Mouse (Mus musculus) liver, embryonic 16.5 days (tissue): ENCODE measurements around the gene Ciao2a. TPM values are rescaled to one million over a fixed set of nuclear protein-coding genes. Genes with fewer than 3 reads are reported as not detected.

Experiments used
- ATAC-seq: fragments of 200-750 bp; cut with Nextera tagmentation; 2 replicates; pipeline ENCODE4 v1.8.0; 2017; ENCODE audit warnings: low read depth, mild to moderate bottlenecking, moderate number of reproducible peaks, moderate library complexity
- H3K27ac ChIP-seq: fragments of 300-500 bp; sonication (generic); 2 replicates; pipeline ENCODE4 v1.5.1; 2014; ENCODE audit warnings: mild to moderate bottlenecking, low read length
- H3K27me3 ChIP-seq: fragments of 300-500 bp; sonication (generic); 2 replicates; pipeline ENCODE4 v1.6.1; 2014; ENCODE audit warnings: low read depth, low read length, mixed read lengths; ENCODE audit not compliant: control insufficient read depth, insufficient read depth
- H3K36me3 ChIP-seq: fragments of 300-500 bp; sonication (generic); 2 replicates; pipeline ENCODE4 v1.6.1; 2014; ENCODE audit warnings: mild to moderate bottlenecking; ENCODE audit not compliant: control insufficient read depth, insufficient read depth
- H3K4me1 ChIP-seq: fragments of 300-500 bp; sonication (generic); 2 replicates; pipeline ENCODE4 v1.6.1; 2014; ENCODE audit warnings: low read depth, low read length, mixed read lengths; ENCODE audit not compliant: control insufficient read depth
- H3K4me2 ChIP-seq: fragments of 300-500 bp; sonication (generic); 2 replicates; pipeline ENCODE4 v1.6.1; 2014; ENCODE audit warnings: low read depth, low read length, mixed read lengths
- H3K4me3 ChIP-seq: fragments of 300-500 bp; sonication (generic); 2 replicates; pipeline ENCODE4 v1.5.1; 2014; ENCODE audit warnings: low read depth, mild to moderate bottlenecking, low read length
- H3K9ac ChIP-seq: fragments of 300-500 bp; sonication (generic); 2 replicates; pipeline ENCODE4 v1.6.1; 2014; ENCODE audit warnings: low read depth, low read length
- H3K9me3 ChIP-seq: fragments of 300-500 bp; sonication (generic); replicated peaks from 2 replicates; pipeline ENCODE4 v1.6.1; 2016; ENCODE audit warnings: low read length; ENCODE audit not compliant: control insufficient read depth
- WGBS: fragments of 180-500 bp; shearing (Covaris S2); extraction: QIAGEN DNeasy Blood & Tissue Kit; methylation state at CpG from one replicate; pipeline ENCODE4 v1.1.7; 2014; ENCODE audit not compliant: insufficient replicate concordance; 5-methylcytosine and 5-hydroxymethylcytosine counted together
- polyA plus RNA-seq: library from polyadenylated mRNA; unstranded; fragments of >200 nt; fragmentation: Nextera tagmentation; extraction: Ambion mirVana; gene quantifications from 2 replicates; pipeline ENCODE4 v1.2.1, GENCODE M21; 2015

The Ciao2a gene
- 110 and 129 TPM in 2 replicates for polyA plus RNA-seq

GRCm38 (mm10) chr9:66126456-66127192, at the start of gene Ciao2a, which contains the start of gene Snx1:
Gene Ciao2a (plus strand): TSS chr9:66126611.
Gene Snx1 (minus strand): TSS chr9:66126587.
- peak within 1 kb of the TSS; percentile 86 for H3K9ac ChIP-seq
- peak within 1 kb of the TSS; percentile 97 for H3K4me2 ChIP-seq
- peak; percentile 57 for ATAC-seq
- H3K9me3 ChIP-seq: no peaks in the 10 kb centered on the region
- WGBS: under 1% methylated on average over 34 of the region's 34 CpGs
- H3K27ac ChIP-seq: peak within 1 kb of the TSS; percentile 96
- no peaks in the 10 kb centered on the region for H3K27me3 ChIP-seq
- peaks cover 4% of the 10 kb centered on the region; the same call in 1 of the 2 replicates for H3K36me3 ChIP-seq
- peaks cover 39% of the 10 kb centered on the region for H3K4me1 ChIP-seq
- peak within 1 kb of the TSS; percentile 83 for H3K4me3 ChIP-seq

- H3K9me3 ChIP-seq: no peaks in the 10 kb centered on the region
- H3K4me3 ChIP-seq: no peak overlapping the region
- H3K27me3 ChIP-seq: peaks cover 4% of the 10 kb centered on the region; the same call in 1 of the 2 replicates
- no peak for ATAC-seq
- 68% methylated on average over 3 of the region's 3 CpGs for WGBS
- H3K36me3 ChIP-seq: no peaks in the 10 kb centered on the region
- no peak overlapping the region for H3K9ac ChIP-seq
- peaks cover 2% of the 10 kb centered on the region; the same call in 1 of the 2 replicates for H3K4me1 ChIP-seq
- no peak overlapping the region for H3K4me2 ChIP-seq
- H3K27ac ChIP-seq: no peak overlapping the region
Observed at GRCm38 (mm10) chr9:66078072-66078471, 48.3 kb upstream of the Ciao2a start.

DNA sequence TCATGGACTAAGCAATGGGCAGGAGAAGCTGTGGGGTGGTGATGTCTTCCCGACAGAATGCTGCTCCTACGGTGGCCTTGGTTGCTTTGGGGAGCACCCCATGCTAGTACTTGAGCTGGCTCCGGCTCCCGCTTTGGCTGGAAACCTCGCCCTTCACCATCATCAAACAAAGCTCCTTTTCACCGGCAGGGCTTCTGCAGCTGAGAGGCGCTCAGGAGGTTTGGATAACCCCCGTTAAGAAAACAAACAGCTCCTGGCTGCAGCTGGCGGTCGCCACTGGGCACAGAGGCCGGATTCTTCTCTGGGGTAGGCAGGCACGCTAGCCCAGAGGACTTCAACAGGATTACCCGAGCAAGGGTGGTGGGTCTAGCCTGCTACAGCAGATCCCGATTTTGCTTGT, 47.9 kb upstream of the Ciao2a start:
- H3K9me3 ChIP-seq: no peaks in the 10 kb centered on the region
- no peak overlapping the region for H3K27ac ChIP-seq
- no peak overlapping the region for H3K4me3 ChIP-seq
- WGBS: 28% methylated on average over 14 of the region's 14 CpGs
- no peaks in the 10 kb centered on the region for H3K36me3 ChIP-seq
- H3K9ac ChIP-seq: no peak overlapping the region
- ATAC-seq: no peak
- H3K4me2 ChIP-seq: no peak overlapping the region
- peaks cover 4% of the 10 kb centered on the region; the same call in 1 of the 2 replicates for H3K27me3 ChIP-seq
- peaks cover 2% of the 10 kb centered on the region; the same call in 1 of the 2 replicates for H3K4me1 ChIP-seq

- peaks cover 2% of the 10 kb centered on the region; the same call in 1 of the 2 replicates for H3K4me1 ChIP-seq
- WGBS: 78% methylated on average over 3 of the region's 3 CpGs
- no peak overlapping the region for H3K9ac ChIP-seq
- H3K4me2 ChIP-seq: no peak overlapping the region
- peaks cover 4% of the 10 kb centered on the region; the same call in 1 of the 2 replicates for H3K27me3 ChIP-seq
- no peaks in the 10 kb centered on the region for H3K9me3 ChIP-seq
- H3K36me3 ChIP-seq: no peaks in the 10 kb centered on the region
- H3K4me3 ChIP-seq: no peak overlapping the region
- ATAC-seq: no peak
- no peak overlapping the region for H3K27ac ChIP-seq
Observed at GRCm38 (mm10) chr9:66080804-66081459, 45.5 kb upstream of the Ciao2a start.

GRCm38 (mm10) chr9:66081999-66082398, 44.4 kb upstream of the Ciao2a start:
- no peak overlapping the region for H3K9ac ChIP-seq
- no peak for ATAC-seq
- no peak overlapping the region for H3K4me3 ChIP-seq
- peaks cover under 1% of the 10 kb centered on the region; the same call in 1 of the 2 replicates for H3K4me1 ChIP-seq
- no peak overlapping the region for H3K27ac ChIP-seq
- peaks cover 4% of the 10 kb centered on the region; the same call in 1 of the 2 replicates for H3K27me3 ChIP-seq
- peaks cover 3% of the 10 kb centered on the region; the same call in 1 of the 2 replicates for H3K36me3 ChIP-seq
- WGBS: 45% methylated on average over 4 of the region's 4 CpGs
- H3K9me3 ChIP-seq: no peaks in the 10 kb centered on the region
- H3K4me2 ChIP-seq: no peak overlapping the region

GRCm38 (mm10) chr9:66084171-66084570, 42.2 kb upstream of the Ciao2a start:
- Histone ChIP-seq H3K27me3 (no peaks in the 10 kb centered on the region), H3K4me3 (no peak overlapping the region), H3K4me1 (no peaks in the 10 kb centered on the region), H3K27ac (no peak overlapping the region), H3K4me2 (no peak overlapping the region), H3K36me3 (peaks cover 19% of the 10 kb centered on the region), H3K9me3 (no peaks in the 10 kb centered on the region), H3K9ac (no peak overlapping the region)
- 78% methylated on average over 3 of the region's 3 CpGs for WGBS
- no peak for ATAC-seq

DNA sequence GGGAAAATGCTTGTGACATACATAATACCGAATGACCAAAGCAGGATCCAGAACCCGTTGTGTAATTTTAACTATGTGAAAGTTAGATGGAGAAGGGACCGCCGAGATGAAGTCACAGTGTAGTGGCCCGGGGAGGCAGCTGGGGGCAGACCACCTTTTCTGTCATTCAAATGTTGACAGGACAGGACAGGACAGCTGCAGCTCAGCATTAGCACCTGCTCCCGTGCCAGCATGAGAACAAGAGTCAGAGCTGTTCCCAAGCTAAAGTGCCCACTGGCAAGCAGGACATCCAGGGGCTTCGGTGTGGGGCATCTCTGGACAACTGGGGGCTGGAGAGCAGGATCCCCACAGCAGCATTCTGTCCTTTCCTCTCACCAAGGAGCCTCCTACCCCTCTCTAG, 39.3 kb upstream of the Ciao2a start:
- Histone ChIP-seq H3K27ac (no peak overlapping the region), H3K9me3 (no peaks in the 10 kb centered on the region), H3K4me1 (no peaks in the 10 kb centered on the region), H3K4me3 (no peak overlapping the region), H3K9ac (no peak overlapping the region), H3K27me3 (no peaks in the 10 kb centered on the region), H3K4me2 (no peak overlapping the region), H3K36me3 (peaks cover 29% of the 10 kb centered on the region)
- 93% methylated on average over 7 of the region's 7 CpGs for WGBS
- no peak for ATAC-seq

GRCm38 (mm10) chr9:66088411-66088810, 38.0 kb upstream of the Ciao2a start:
- no peaks in the 10 kb centered on the region; the same call in 1 of the 2 replicates for H3K4me1 ChIP-seq
- no peak overlapping the region for H3K4me3 ChIP-seq
- H3K9me3 ChIP-seq: no peaks in the 10 kb centered on the region
- no peak overlapping the region for H3K4me2 ChIP-seq
- peak; percentile 57 for ATAC-seq
- 53% methylated on average over 4 of the region's 4 CpGs for WGBS
- H3K36me3 ChIP-seq: peaks cover 38% of the 10 kb centered on the region
- H3K9ac ChIP-seq: no peak overlapping the region
- H3K27ac ChIP-seq: no peak overlapping the region
- H3K27me3 ChIP-seq: no peaks in the 10 kb centered on the region
